Mouse (Mus musculus) megakaryocyte, embryonic 14.5 days (primary cell): Measurements from ENCODE around the gene Crygc.

Experiments
- FLI1 ChIP-seq: IDR thresholded peaks from 2 replicates; pipeline ENCODE4 v1.6.1; 2012; ENCODE audit warnings: low read length, inconsistent platforms, mixed read lengths
- GATA1 ChIP-seq: IDR thresholded peaks from 3 replicates; pipeline ENCODE4 v1.6.1; 2012; ENCODE audit warnings: mixed read lengths, low read length, inconsistent platforms, borderline replicate concordance

- TF ChIP-seq GATA1 (no peak), FLI1 (no peak)
Observed at GRCm38 (mm10) chr1:65051696-65052095, 21.8 kb downstream of the Crygc start.
